Mouse (Mus musculus) Patski (cell line): ENCODE data around the gene Btbd10. TPM values are rescaled to one million over a fixed set of nuclear protein-coding genes. Genes with fewer than 3 reads are reported as not detected.

Experiments used
- ATAC-seq: fragments of 100-300 bp; one replicate; pipeline ENCODE4 v1.8.0; 2021
- CTCF ChIA-PET: fragments of 350-600 bp; sonication (Branson Sonifier 250); formaldehyde crosslinking; loops from one replicate; lab custom pipeline; 2022; ENCODE audit warnings: inconsistent platforms; lab: Charles Lee
- POLR2A ChIA-PET: fragments of 350-600 bp; sonication (Branson Sonifier 250); formaldehyde crosslinking; loops from one replicate; lab custom pipeline; 2022; ENCODE audit warnings: antibody characterized with exemption, inconsistent platforms; lab: Charles Lee
- DNase-seq: peaks from one replicate; pipeline ENCODE4 v3.0.0-alpha.2; 2011; ENCODE audit warnings: low read depth, low spot score
- H3K27me3 ChIP-seq: fragments of 371-371 bp; one replicate; pipeline ENCODE4 v1.5.1; 2021
- CTCF ChIP-seq: fragments of 100-300 bp; IDR thresholded peaks from one replicate; pipeline ENCODE4 v1.5.1; 2021
- in situ Hi-C: fragments of 300-500 bp; cut with MboI; formaldehyde crosslinking; loops from 3 replicates; pipeline ENCODE4 v1.11.1; 2018; ENCODE audit warnings: low pct_unique_long_range_greater_than_20kb, mixed read lengths
- polyA plus RNA-seq: library from polyadenylated mRNA; unstranded; gene quantifications from one replicate; pipeline ENCODE4 v1.2.3, GENCODE M21; 2021

Btbd10 gene
- polyA plus RNA-seq, 1 experiment from 2014 or later, result 27.7 TPM

DNA sequence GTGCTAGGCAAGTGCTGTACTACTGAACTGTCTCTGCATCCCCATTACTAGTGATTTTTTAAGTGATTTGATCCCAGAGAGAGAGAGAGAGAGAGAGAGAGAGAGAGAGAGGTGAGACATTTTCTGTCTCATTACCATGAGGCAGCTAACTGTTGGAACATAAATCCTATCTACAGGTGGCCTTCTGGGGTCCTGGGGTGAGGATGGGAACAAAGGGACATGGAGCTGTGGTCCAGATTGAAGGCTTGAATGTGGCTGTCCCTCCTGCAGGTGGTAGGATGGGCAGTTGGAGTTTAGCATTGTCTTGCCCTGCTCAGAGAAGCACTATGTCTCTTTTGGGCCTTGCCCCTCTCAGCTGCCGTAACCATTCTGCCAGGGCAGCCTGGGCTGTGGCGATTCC, 98.2 kb downstream of the Btbd10 start:
- ChIA-PET CTCF (interaction anchor here (0.5 to 4.3 kb wide), 5 partner anchors 10 to 1058 kb away, joined by 3 to 22 read pairs (median 5); no protein-coding TSS in a partner anchor), POLR2A (interaction anchor here (0.5 to 0.6 kb wide), 3 partner anchors 153 to 631 kb away, joined by 3 to 4 read pairs (median 3); no protein-coding TSS in a partner anchor)
- in situ Hi-C loops, result loop anchor here (25.0 kb wide), 1 partner anchor 884 kb away; no protein-coding TSS in a partner anchor
- ATAC-seq (no peak), DNase-seq (no peak)
- no peaks in the 10 kb centered on the region for H3K27me3 ChIP-seq
- no peak for TF ChIP-seq CTCF

DNA sequence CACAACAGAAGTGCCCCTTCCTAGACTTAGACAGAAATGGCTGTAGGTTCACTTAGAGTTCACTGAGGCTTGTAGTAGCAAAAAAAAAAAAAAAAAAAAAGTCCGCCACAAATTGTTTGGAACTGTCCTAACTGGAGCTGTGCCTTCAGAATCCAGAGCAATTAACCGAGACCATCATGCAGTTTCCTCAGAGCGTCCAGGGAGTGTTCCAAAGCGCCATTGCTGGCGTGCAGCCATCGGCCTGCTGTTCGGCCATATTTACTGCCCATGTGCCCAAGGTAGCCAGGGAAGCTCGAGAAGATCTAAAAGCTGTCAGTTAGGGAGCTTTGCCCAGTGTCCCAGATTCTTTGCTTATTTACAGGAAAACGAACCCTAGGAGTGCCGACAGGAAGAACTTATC, 98.6 kb downstream of the Btbd10 start:
- H3K27me3 ChIP-seq, result no peaks in the 10 kb centered on the region
- no peak for TF ChIP-seq CTCF
- ChIA-PET CTCF (interaction anchor here (1.1 to 4.3 kb wide), 4 partner anchors 10 to 127 kb away, joined by 3 to 22 read pairs (median 5); no protein-coding TSS in a partner anchor), POLR2A (interaction anchor here (0.6 kb wide), 1 partner anchor 153 kb away, joined by 3 read pairs; no protein-coding TSS in a partner anchor)
- in situ Hi-C loops, result loop anchor here (25.0 kb wide), 1 partner anchor 883 kb away; no protein-coding TSS in a partner anchor
- ATAC-seq (no peak), DNase-seq (no peak)

DNA sequence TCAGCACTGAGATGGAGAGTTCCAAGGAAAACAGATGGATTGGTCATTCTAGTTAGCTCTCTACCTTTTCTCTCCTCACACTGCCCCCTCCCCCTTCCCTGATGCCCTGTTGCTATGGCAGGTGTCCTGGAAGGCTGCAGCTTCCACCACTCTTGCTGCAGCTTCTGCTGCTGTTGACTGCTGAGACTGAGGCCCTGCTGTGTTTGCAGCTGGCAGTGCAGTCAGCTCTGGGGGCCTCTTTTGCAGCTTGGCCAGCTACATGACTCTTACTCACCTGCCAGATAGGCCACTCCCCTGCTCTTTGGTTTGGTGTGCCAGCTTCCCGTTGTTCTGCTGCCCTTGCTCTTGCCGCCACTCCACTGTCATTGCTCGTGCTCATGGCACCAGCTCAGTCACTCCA, 99.3 kb downstream of the Btbd10 start:
- in situ Hi-C loops, result loop anchor here (25.0 kb wide), 1 partner anchor 883 kb away; no protein-coding TSS in a partner anchor
- ChIA-PET POLR2A (no interaction called here), CTCF (interaction anchor here (0.7 to 4.3 kb wide), 5 partner anchors 11 to 126 kb away, joined by 4 to 22 read pairs (median 5); no protein-coding TSS in a partner anchor)
- ATAC-seq (no peak), DNase-seq (no peak)
- TF ChIP-seq CTCF, result no peak
- no peaks in the 10 kb centered on the region for H3K27me3 ChIP-seq

DNA sequence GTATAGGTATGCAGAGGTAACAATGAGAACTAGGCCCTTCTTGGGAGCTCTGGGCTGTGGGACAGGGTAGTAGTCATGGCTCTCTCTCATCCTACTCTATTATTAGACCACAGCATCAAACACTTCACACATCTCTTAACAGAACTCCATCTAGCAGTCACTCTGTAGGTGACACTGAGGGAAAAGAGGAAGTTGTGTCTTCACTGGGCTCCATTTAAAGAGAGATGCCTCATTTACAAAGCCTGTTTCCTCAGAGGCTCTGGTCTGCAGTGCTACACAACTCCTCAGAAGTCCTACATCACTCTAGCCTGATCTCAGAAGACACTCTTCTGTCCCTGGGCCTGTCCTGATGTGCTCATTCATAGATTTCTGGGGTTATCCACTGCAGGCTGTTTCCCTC, 100.1 kb downstream of the Btbd10 start:
- ATAC-seq (no peak), DNase-seq (no peak)
- no peaks in the 10 kb centered on the region for H3K27me3 ChIP-seq
- TF ChIP-seq CTCF, result no peak
- CTCF ChIA-PET, result interaction anchor here (0.7 to 4.3 kb wide), 9 partner anchors 10 to 129 kb away, joined by 3 to 22 read pairs (median 5); no protein-coding TSS in a partner anchor
- POLR2A ChIA-PET, result no interaction called here
- in situ Hi-C loops, result loop anchor here (25.0 kb wide), 1 partner anchor 882 kb away; no protein-coding TSS in a partner anchor

DNA sequence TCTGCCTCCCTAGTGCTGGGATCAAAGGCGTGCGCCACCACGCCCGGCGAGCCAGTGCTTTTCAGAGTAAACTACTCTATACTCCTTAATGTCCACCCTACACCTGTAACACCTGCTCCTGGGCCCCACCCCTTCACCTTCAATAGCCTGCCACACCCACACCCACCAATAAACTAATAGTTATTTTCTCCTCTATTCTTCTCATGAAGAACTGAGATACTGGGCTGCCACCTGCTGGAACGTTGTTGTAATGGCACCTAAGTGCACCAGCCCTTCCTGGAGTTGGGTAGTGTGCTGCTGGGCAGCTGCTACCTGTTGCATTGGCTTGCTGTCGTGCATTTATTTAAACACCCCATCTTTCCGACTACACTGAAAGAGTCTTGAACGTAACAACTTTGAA, 100.9 kb downstream of the Btbd10 start:
- TF ChIP-seq CTCF, result peak; percentile 84
- no peak for ATAC-seq
- ChIA-PET CTCF (interaction anchor here (0.7 to 4.3 kb wide), 9 partner anchors 10 to 128 kb away, joined by 3 to 22 read pairs (median 3); no protein-coding TSS in a partner anchor), POLR2A (interaction anchor here (1.2 kb wide), 1 partner anchor 12 kb away, joined by 3 read pairs; no protein-coding TSS in a partner anchor)
- in situ Hi-C loops, result loop anchor here (25.0 kb wide), 1 partner anchor 881 kb away; no protein-coding TSS in a partner anchor
- no peak for DNase-seq
- H3K27me3 ChIP-seq, result no peaks in the 10 kb centered on the region

Other genes starting within 250 kb of the Btbd10 start
- gene Arntl, start 161.9 kb downstream of the Btbd10 start, polyA plus RNA-seq, result 12.9 TPM
- not detected for gene Pth, start 19.2 kb upstream of the Btbd10 start, polyA plus RNA-seq
- gene Far1, start 144.4 kb upstream of the Btbd10 start, polyA plus RNA-seq, result 70.1 TPM